Mouse (Mus musculus): ENCODE measurements around the gene Ralgapa1. TPM values are rescaled to one million over a fixed set of nuclear protein-coding genes. Genes with fewer than 3 reads are reported as not detected.

Ralgapa1 gene
- polyA plus RNA-seq, 1 experiment, result 72.0 TPM

DNA sequence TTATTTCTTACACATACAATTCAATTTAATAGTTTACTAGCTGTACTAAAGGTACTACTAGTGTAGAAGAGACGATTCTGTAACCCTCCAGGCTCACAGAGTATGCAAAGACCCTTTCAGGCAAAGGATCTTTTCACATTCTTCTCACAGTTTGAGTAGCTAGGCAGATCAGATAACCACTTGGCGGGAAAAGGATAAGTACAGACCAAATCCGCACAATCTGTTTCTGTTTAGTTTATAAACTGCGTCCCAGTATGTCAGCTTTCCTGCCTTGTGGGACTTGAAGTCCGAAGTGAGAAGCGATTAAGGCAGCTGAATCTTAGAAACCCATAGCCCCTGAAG, 14.9 kb upstream of the Ralgapa1 start:
- no peak for DNase-seq (ENCODE audit: low read depth)
- TF ChIP-seq CTCF (IDR thresholded peaks at IDR 0.05; ENCODE audit: borderline replicate concordance, extremely low read depth, insufficient read depth, insufficient read length), result no peak
- no peak for TF ChIP-seq POLR2A (IDR thresholded peaks at IDR 0.05; ENCODE audit: borderline replicate concordance, extremely low read depth, insufficient read depth, insufficient read length, poor library complexity, severe bottlenecking)

- TF ChIP-seq CTCF (IDR thresholded peaks at IDR 0.05; ENCODE audit: borderline replicate concordance, extremely low read depth, insufficient read depth, insufficient read length) (no peak), POLR2A (IDR thresholded peaks at IDR 0.05; ENCODE audit: borderline replicate concordance, extremely low read depth, insufficient read depth, insufficient read length, poor library complexity, severe bottlenecking) (no peak)
- no peak for DNase-seq (ENCODE audit: low read depth)
Measured at GRCm38 (mm10) chr12:55834891-55835290, 13.9 kb upstream of the Ralgapa1 start.

DNA sequence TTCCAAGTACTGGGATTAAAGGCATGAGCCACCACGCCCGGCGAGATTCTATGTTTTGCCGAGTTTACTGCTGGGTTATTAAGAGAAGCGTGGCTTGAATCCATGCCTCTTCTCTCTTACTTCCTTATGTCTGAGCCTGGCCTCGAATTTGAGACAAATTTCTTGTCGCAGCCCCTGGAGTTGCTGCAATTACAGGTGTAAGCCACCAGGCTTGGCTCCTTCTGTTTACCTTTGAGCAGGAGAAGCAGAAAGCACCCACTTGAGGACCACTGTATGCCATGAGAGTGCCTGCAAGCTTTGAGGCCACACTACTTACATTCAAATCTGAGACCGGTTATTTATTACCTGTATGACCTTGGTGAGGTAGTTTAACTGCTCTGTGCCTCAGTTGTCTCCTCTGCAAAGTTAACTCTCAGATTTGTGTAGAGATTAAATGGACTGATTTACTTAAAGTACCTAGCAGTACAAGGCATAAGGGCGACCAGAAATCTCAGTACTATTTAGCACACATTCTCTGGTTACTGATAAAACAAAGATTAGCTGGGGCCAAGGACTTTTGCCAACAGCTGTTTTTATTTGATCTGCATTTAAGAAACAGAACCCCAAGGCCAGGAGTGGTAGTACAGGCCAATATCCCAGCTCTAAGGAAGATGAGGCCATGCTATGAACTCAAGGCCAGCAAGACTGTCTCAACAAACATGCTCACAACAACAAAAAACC, 13.1 kb upstream of the Ralgapa1 start:
- no peak for DNase-seq (ENCODE audit: low read depth)
- no peak for TF ChIP-seq POLR2A (IDR thresholded peaks at IDR 0.05; ENCODE audit: borderline replicate concordance, extremely low read depth, insufficient read depth, insufficient read length, poor library complexity, severe bottlenecking)
- TF ChIP-seq CTCF (IDR thresholded peaks at IDR 0.05; ENCODE audit: borderline replicate concordance, extremely low read depth, insufficient read depth, insufficient read length), result peak; percentile 2; the same call in 1 of the 2 replicates

DNA sequence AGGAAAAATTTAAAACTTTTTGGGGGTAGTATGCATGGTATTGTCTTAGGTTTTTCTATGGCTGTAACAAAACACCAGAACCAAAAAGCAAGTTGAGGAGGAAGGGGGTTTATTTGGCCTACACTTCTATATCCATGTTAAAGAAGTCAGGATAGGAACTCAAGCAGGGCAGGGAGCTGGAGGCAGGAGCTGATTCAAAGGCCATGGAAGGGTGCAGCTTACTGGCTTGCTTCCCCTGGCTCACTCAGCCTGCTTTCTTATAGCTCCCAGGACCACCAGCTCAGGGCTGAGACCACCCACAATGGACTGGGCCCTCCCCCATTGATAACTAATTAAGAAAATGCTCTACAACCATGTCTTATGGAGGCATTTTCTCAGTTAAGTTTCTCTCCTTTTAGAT, 12.0 kb upstream of the Ralgapa1 start:
- no peak for DNase-seq (ENCODE audit: low read depth)
- TF ChIP-seq POLR2A (IDR thresholded peaks at IDR 0.05; ENCODE audit: borderline replicate concordance, extremely low read depth, insufficient read depth, insufficient read length, poor library complexity, severe bottlenecking) (no peak), CTCF (IDR thresholded peaks at IDR 0.05; ENCODE audit: borderline replicate concordance, extremely low read depth, insufficient read depth, insufficient read length) (no peak)

DNA sequence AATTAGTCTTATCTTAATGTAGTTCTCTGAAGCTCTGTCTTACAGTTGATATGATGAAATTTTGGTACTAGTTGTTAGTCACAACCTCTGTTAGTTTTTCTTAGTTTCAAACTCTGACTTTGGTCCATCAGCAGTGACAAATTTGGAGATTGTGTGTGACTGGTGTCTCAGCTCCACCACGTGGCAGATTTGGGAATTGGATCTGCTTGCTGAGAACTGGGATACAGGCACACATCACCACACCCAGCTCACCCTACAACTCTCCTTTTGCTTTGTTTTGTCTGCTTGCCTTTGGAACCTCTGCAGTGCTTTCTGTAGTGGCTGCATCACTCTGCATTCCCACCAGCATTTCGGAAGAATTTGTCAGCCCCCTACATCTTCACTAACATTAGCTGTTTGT, 10.1 kb upstream of the Ralgapa1 start:
- TF ChIP-seq POLR2A (IDR thresholded peaks at IDR 0.05; ENCODE audit: borderline replicate concordance, extremely low read depth, insufficient read depth, insufficient read length, poor library complexity, severe bottlenecking) (no peak), CTCF (IDR thresholded peaks at IDR 0.05; ENCODE audit: borderline replicate concordance, extremely low read depth, insufficient read depth, insufficient read length) (peak; percentile 78)
- DNase-seq (ENCODE audit: low read depth), result peak; percentile 73

- no peak for DNase-seq (ENCODE audit: low read depth)
- no peak for TF ChIP-seq POLR2A (IDR thresholded peaks at IDR 0.05; ENCODE audit: borderline replicate concordance, extremely low read depth, insufficient read depth, insufficient read length, poor library complexity, severe bottlenecking)
- peak; percentile 14; the same call in 1 of the 2 replicates for TF ChIP-seq CTCF (IDR thresholded peaks at IDR 0.05; ENCODE audit: borderline replicate concordance, extremely low read depth, insufficient read depth, insufficient read length)
Measured at GRCm38 (mm10) chr12:55825537-55825936, 4.6 kb upstream of the Ralgapa1 start.

DNA sequence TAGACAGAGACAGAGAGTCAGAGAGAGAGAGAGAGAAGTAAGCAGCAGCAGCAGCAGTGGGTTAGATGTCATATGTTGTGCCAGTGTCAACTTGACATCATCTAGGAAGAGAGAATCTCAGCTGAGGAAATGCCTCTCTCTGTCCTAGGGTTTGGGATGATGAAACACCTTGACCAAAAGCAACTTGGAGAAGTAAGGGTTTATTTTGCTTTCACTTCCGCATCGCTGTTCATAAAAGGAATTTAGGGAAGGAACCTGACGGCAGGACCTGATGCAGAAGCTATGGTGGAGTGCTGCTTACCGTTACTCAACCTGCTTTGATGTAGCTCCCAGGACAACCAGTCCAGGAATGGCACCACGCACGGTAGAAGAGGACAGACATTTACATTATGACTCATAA, 3.1 kb upstream of the Ralgapa1 start:
- TF ChIP-seq CTCF (IDR thresholded peaks at IDR 0.05; ENCODE audit: borderline replicate concordance, extremely low read depth, insufficient read depth, insufficient read length) (no peak), POLR2A (IDR thresholded peaks at IDR 0.05; ENCODE audit: borderline replicate concordance, extremely low read depth, insufficient read depth, insufficient read length, poor library complexity, severe bottlenecking) (no peak)
- DNase-seq (ENCODE audit: low read depth), result no peak

DNA sequence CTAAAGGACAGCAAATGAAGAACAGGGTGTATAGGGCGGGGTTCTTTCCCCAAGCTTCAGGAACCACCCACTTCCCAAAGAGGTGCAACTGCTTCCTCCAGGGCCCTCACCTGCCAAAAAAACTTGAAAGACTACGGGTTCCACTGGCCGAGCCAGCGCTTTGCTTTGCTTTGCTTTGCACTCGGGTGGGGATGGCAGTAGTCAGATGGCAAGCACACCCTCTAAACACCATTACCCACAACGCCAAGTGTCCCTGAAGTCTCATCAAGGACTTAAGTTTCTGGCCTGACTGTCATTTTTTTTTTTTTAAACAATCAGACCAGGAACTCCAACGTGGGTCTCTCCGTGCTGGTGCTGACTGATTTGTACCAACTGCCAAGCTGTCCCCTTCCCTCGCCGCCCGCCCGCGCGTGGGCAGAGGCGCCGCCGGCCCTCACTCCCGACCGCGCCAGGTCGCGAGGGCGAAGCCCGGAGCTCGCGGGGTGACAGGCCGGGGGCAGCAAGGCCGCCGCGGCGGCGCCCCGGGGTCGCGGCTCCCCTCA, 777 bp downstream of the Ralgapa1 start:
- TF ChIP-seq CTCF (IDR thresholded peaks at IDR 0.05; ENCODE audit: borderline replicate concordance, extremely low read depth, insufficient read depth, insufficient read length) (no peak), POLR2A (IDR thresholded peaks at IDR 0.05; ENCODE audit: borderline replicate concordance, extremely low read depth, insufficient read depth, insufficient read length, poor library complexity, severe bottlenecking) (no peak)
- DNase-seq (ENCODE audit: low read depth), result peak; percentile 64

DNA sequence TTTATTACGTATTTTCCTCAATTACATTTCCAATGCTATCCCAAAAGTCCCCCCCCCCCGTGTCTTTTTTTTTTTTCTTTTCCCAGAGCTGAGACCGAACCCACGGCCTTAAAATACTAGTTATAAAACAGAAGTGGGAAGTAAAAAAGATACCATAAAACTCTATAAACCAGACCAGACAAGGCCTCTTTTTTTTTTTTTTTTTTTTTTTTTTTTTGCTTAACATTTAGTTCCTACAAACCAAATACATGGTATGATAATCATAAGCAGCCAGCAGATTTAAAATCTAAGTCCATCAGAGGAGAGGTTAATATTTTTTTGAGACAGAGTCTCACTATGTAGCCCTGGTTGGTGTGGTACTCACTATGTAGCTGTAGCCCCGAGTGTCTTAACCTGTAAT, 4.5 kb downstream of the Ralgapa1 start:
- DNase-seq (ENCODE audit: low read depth), result no peak
- TF ChIP-seq POLR2A (IDR thresholded peaks at IDR 0.05; ENCODE audit: borderline replicate concordance, extremely low read depth, insufficient read depth, insufficient read length, poor library complexity, severe bottlenecking) (no peak), CTCF (IDR thresholded peaks at IDR 0.05; ENCODE audit: borderline replicate concordance, extremely low read depth, insufficient read depth, insufficient read length) (no peak)

GRCm38 (mm10) chr12:55805035-55805434, 15.9 kb downstream of the Ralgapa1 start:
- DNase-seq (ENCODE audit: low read depth), result peak; percentile 77
- TF ChIP-seq POLR2A (IDR thresholded peaks at IDR 0.05; ENCODE audit: borderline replicate concordance, extremely low read depth, insufficient read depth, insufficient read length, poor library complexity, severe bottlenecking), result no peak
- no peak for TF ChIP-seq CTCF (IDR thresholded peaks at IDR 0.05; ENCODE audit: borderline replicate concordance, extremely low read depth, insufficient read depth, insufficient read length)

GRCm38 (mm10) chr12:55801131-55801530, 19.8 kb downstream of the Ralgapa1 start:
- no peak for DNase-seq (ENCODE audit: low read depth)
- no peak for TF ChIP-seq POLR2A (IDR thresholded peaks at IDR 0.05; ENCODE audit: borderline replicate concordance, extremely low read depth, insufficient read depth, insufficient read length, poor library complexity, severe bottlenecking)
- TF ChIP-seq CTCF (IDR thresholded peaks at IDR 0.05; ENCODE audit: borderline replicate concordance, extremely low read depth, insufficient read depth, insufficient read length), result no peak

DNA sequence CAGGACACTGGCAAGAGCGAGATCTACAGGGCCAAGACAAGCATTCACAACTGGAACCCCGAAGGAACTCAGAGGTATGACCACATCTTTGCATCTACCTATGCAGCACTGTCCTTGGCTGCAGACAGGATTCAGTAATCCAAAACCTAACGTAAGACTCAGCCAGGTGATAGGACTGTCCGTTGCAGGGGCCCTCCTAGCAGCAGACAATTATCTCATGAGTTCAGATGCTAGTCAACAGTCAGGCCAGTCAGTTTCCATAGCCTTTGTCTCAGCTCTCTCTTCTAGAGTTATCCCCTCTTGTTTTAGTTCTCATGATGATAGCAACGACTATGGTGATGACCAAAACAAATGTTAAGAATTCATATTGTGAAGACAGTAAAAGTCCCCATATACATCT, 20.8 kb downstream of the Ralgapa1 start:
- TF ChIP-seq POLR2A (IDR thresholded peaks at IDR 0.05; ENCODE audit: borderline replicate concordance, extremely low read depth, insufficient read depth, insufficient read length, poor library complexity, severe bottlenecking) (no peak), CTCF (IDR thresholded peaks at IDR 0.05; ENCODE audit: borderline replicate concordance, extremely low read depth, insufficient read depth, insufficient read length) (no peak)
- no peak for DNase-seq (ENCODE audit: low read depth)

Data from brain, embryonic 14.5 days (tissue).